Mouse (Mus musculus): ENCODE measurements around the gene Hes1. TPM values are rescaled to one million over a fixed set of nuclear protein-coding genes. Genes with fewer than 3 reads are reported as not detected.
"Not testable (repeated sequence)": the region's sequence is repeated elsewhere in the genome, so short reads cannot be mapped to it uniquely, and the experiment has no call there.

Gene Hes1
- polyA plus RNA-seq, 1 experiment from 2014 or later: 19.7 TPM

DNA sequence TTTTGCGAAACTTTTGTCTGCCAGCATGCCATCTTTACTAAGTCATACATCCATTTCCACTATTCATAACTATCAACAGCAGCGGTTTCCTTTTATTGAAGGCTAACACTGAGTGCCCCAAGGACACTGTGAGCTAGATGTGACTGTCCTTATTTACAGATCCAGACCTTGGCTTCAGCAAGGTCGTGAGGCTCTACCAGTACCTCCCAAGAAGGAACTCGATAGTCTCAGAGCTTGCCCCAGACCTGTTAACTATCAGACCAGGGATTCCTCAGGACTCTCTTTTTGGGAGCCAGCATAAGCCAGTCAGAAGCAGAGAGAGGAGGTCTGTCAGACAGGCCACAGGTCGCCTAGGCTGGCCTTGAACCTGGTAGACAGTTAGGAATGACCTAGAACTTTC is 24.5 kb downstream of the Hes1 start:
- ATAC-seq: no peak
- WGBS: 85% methylated on average over 5 of the region's 5 CpGs
- no peaks in the 10 kb centered on the region for H3K36me3 ChIP-seq

DNA sequence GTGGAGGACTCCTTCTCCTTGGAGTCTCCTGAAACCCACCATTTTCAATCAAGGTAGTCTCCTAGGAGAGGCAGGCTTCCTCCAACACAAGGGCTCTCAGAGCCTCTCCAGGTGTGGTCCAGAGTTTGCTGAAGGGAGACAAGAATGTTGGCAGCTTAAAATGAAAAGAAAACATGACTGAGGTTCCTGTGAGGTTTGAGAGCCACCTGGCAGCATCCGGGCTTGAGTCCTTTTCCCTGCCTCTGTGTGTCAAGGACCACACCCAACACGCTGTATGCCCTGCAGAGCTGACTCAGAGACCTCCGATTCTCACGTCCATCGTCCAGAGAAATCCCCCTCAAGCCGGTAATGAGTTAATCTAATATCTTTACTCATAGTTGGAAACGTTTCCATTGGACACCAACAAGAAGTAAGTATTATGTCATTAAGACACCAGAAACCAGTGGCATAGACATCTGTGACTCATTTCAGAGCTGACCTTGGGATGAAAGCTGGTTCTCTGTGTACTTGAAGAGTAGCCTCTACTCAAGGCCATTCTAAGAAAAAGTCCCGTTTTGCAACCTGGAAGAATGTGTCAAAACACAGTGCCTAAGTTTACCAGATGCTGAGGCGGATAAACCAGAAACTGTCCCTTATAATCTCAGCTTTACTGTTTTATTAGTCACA is 26.1 kb downstream of the Hes1 start:
- no peak overlapping the region for H3K27ac ChIP-seq

More for the DNA sequence above, 24.5 kb downstream of the Hes1 start:
- Histone ChIP-seq H3K4me2 (replicated peaks) (no peak overlapping the region), H3K9ac (replicated peaks) (no peak overlapping the region), H3K27me3 (peaks cover 12% of the 10 kb centered on the region), H3K9me3 (no peaks in the 10 kb centered on the region), H3K27ac (no peak overlapping the region), H3K4me1 (replicated peaks) (no peaks in the 10 kb centered on the region), H3K4me3 (replicated peaks) (no peak overlapping the region)

DNA sequence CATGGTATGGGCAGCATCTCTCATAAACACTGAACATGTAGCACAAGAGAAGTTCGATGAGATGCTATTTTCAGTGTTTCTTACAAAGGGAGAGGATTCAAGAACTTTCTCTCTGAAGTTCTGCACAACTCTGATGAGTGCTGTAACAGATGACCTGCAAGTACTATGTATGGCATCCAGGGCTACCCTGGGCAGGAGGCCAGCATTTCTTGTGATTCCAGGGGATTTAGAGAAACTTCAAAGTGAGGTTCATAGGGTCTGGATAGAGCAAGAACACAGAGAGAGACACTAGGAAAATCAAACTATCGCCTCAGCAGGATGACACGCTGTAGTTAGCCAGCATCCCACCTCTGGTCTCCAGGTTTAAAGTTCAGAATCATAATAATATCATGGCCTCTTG is 31.9 kb downstream of the Hes1 start:
- Histone ChIP-seq H3K4me1 (replicated peaks) (no peaks in the 10 kb centered on the region), H3K27me3 (peaks cover 32% of the 10 kb centered on the region), H3K9me3 (no peaks in the 10 kb centered on the region), H3K27ac (no peak overlapping the region), H3K4me2 (replicated peaks) (no peak overlapping the region), H3K4me3 (replicated peaks) (no peak overlapping the region), H3K9ac (replicated peaks) (no peak overlapping the region), H3K36me3 (no peaks in the 10 kb centered on the region)
- no peak for ATAC-seq
- whole genome bisulfite sequencing: 82% methylated on average over 3 of the region's 3 CpGs

More for the DNA sequence above, 26.1 kb downstream of the Hes1 start:
- WGBS: 92% methylated on average over 9 of the region's 9 CpGs
- H3K27me3 ChIP-seq: peaks cover 12% of the 10 kb centered on the region
- no peak overlapping the region for H3K4me2 ChIP-seq (replicated peaks)
- H3K9me3 ChIP-seq: no peaks in the 10 kb centered on the region
- H3K36me3 ChIP-seq: no peaks in the 10 kb centered on the region
- ATAC-seq: no peak
- H3K4me1 ChIP-seq (replicated peaks): no peaks in the 10 kb centered on the region
- H3K4me3 ChIP-seq (replicated peaks): no peak overlapping the region
- H3K9ac ChIP-seq (replicated peaks): no peak overlapping the region

DNA sequence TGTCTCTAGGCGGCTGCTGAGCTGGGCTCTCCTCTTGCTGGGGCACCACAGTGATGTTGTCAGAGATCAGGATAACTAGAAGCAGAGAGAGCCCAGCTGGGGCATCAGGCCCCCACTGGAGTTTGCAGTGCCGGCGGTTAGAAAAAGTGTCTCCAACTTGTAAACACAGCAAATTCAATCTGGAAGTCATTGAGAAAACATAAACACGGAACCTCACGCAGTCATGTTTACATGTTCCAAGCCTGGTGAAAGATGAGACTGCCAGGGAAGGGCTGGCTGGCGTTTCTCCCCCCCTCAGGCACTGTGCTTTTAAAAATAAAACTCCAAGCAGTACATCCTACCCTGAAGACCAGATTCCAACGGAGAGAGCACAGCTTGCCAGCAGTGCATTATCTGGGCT is 32.3 kb downstream of the Hes1 start:
- WGBS: 55% methylated on average over 7 of the region's 7 CpGs
- H3K36me3 ChIP-seq: no peaks in the 10 kb centered on the region
- peaks cover 34% of the 10 kb centered on the region for H3K27me3 ChIP-seq
- H3K4me3 ChIP-seq (replicated peaks): no peak overlapping the region
- H3K9ac ChIP-seq (replicated peaks): no peak overlapping the region
- ATAC-seq: no peak
- no peak overlapping the region for H3K4me2 ChIP-seq (replicated peaks)
- H3K9me3 ChIP-seq: no peaks in the 10 kb centered on the region
- no peaks in the 10 kb centered on the region for H3K4me1 ChIP-seq (replicated peaks)
- H3K27ac ChIP-seq: no peak overlapping the region

DNA sequence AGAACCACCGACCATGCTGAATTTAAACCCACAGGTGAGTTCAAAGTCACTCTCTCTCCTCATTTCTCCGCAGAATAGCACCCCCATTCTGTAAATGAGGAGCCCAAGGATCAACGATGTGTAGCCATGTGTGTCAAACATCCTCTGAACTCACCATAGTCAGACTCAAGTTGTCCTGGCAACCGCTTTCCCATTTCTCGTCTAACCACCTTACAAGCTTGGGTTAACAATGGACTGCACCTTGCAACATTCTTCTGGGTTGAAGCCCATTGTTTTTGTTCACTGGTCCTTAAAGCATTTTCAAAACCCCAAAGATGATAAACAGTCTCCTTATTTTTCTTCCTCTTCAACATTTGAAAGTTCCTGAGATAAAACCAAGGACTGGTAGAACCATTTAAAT is 34.9 kb downstream of the Hes1 start:
- Histone ChIP-seq H3K4me2 (replicated peaks) (no peak overlapping the region), H3K27ac (no peak overlapping the region), H3K9me3 (no peaks in the 10 kb centered on the region), H3K4me3 (replicated peaks) (no peak overlapping the region), H3K9ac (replicated peaks) (no peak overlapping the region), H3K27me3 (peaks cover 27% of the 10 kb centered on the region), H3K36me3 (no peaks in the 10 kb centered on the region), H3K4me1 (replicated peaks) (peaks cover 17% of the 10 kb centered on the region)
- no peak for ATAC-seq
- 50% methylated on average over 5 of the region's 5 CpGs for WGBS

DNA sequence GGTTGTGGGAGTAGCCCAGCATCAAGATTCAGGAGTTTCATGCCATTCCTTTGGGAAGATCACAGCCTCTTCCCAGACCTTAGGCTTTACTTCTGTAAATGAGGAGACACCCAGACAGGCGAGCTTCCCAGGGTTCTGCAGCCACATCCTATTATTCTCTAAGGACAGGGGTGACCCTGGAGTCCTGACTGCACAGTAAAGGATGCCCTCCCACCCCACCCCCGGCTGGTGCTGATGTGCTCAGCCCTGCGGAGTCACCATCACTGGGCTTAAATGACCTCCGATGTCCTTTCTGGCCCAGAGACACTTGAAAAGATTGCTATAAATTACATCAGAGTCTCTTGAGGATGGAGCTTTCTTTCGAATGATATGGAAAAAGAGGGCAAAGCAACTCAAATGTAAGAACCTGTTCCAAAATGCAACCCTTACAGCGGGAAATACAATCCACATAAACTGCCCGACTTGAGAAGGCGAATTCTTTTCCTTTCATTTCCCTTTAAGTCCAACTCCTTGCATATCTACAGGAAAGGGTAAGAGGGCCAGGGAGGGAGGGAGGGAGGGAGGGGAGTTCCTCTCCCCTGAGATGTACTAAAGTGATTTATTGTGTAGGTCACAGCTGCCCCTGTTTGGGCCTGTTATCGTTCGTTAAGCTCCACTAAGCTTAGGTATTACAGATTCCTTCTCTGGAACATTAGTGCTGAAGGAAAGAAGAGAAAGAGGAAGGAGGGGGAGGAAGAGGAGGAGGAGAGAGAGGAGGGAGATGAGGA is 38.1 kb downstream of the Hes1 start:
- Histone ChIP-seq H3K4me1 (replicated peaks) (peaks cover 17% of the 10 kb centered on the region), H3K27me3 (peaks cover 28% of the 10 kb centered on the region), H3K36me3 (no peaks in the 10 kb centered on the region), H3K4me3 (replicated peaks) (no peak overlapping the region), H3K27ac (no peak overlapping the region), H3K9me3 (no peaks in the 10 kb centered on the region), H3K4me2 (replicated peaks) (no peak overlapping the region), H3K9ac (replicated peaks) (no peak overlapping the region)
- peak; percentile 54; the same call in 1 of the 2 replicates for ATAC-seq
- WGBS: 26% methylated on average over 10 of the region's 10 CpGs

DNA sequence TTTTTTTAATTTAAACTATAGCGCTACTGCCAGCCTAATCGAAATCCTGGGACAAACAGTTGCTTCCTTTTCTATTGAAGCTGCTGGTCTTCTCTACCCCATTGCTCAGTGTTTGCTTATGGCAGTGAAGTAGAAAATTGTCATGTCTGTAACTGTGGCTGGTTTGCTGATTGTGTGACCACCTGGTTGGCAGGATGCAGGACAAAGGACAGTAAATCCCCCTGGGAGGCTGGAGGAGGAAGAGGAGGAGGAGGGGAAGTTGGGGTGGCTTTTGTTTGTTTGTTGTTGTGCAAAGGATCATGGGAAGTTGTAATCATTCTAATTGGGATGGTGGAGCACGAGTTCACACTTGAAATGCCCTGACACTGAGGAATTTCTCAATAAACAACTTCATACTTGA is 38.8 kb downstream of the Hes1 start:
- WGBS: 18% methylated on average over 3 of the region's 3 CpGs
- Histone ChIP-seq H3K4me1 (replicated peaks) (peaks cover 17% of the 10 kb centered on the region), H3K9me3 (no peaks in the 10 kb centered on the region), H3K36me3 (no peaks in the 10 kb centered on the region), H3K4me3 (replicated peaks) (no peak overlapping the region), H3K27ac (no peak overlapping the region), H3K27me3 (peaks cover 28% of the 10 kb centered on the region), H3K9ac (replicated peaks) (no peak overlapping the region), H3K4me2 (replicated peaks) (no peak overlapping the region)
- no peak for ATAC-seq

DNA sequence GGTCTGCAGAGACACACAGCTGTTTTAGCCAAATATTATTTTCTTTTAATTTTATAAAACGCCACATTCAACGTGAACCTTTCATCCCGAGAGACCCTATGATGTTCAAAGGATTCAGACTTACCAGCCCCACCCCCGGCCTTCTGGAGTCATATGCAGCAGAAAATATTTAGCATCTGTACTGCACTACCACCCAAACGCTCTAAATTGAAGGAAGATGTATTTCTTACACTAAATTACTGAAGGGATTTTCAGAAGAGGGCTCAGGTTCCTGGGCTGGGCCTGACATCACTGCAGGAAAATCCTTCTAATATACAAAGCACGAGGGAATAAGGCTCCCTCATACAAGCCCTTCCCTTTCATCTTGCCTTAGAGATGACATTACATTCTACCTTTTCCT is 39.3 kb downstream of the Hes1 start:
- H3K4me3 ChIP-seq (replicated peaks): no peak overlapping the region
- ATAC-seq: no peak
- no peak overlapping the region for H3K4me2 ChIP-seq (replicated peaks)
- peaks cover 17% of the 10 kb centered on the region for H3K4me1 ChIP-seq (replicated peaks)
- WGBS: 54% methylated on average over 6 of the region's 6 CpGs
- no peak overlapping the region for H3K9ac ChIP-seq (replicated peaks)
- peaks cover 28% of the 10 kb centered on the region for H3K27me3 ChIP-seq
- no peak overlapping the region for H3K27ac ChIP-seq
- H3K36me3 ChIP-seq: no peaks in the 10 kb centered on the region
- H3K9me3 ChIP-seq: no peaks in the 10 kb centered on the region

DNA sequence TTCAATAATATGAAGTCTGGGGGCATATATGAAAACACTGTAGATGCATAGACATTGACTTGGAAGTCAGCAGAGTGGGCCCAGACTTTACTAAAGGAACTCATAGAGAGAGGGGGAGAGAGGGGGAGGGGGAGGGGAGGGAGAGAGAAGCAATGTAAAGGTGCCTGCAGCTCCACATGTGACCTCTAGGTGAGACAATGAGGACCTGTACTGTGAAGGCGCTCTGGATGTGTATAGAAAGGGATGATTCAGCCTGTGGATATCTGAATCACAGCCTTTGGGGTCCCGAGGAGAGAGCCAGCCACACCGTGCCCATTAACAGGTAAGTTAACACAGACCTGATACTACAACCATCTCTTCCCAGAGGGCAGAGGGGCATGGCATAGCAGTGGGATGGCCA is 40.2 kb downstream of the Hes1 start:
- no peaks in the 10 kb centered on the region for H3K9me3 ChIP-seq
- no peak overlapping the region for H3K27ac ChIP-seq
- H3K36me3 ChIP-seq: no peaks in the 10 kb centered on the region
- no peak for ATAC-seq
- H3K4me1 ChIP-seq (replicated peaks): peaks cover 17% of the 10 kb centered on the region
- H3K27me3 ChIP-seq: peaks cover 28% of the 10 kb centered on the region
- WGBS: 89% methylated on average over 3 of the region's 3 CpGs
- H3K4me3 ChIP-seq (replicated peaks): no peak overlapping the region
- H3K4me2 ChIP-seq (replicated peaks): no peak overlapping the region
- no peak overlapping the region for H3K9ac ChIP-seq (replicated peaks)

DNA sequence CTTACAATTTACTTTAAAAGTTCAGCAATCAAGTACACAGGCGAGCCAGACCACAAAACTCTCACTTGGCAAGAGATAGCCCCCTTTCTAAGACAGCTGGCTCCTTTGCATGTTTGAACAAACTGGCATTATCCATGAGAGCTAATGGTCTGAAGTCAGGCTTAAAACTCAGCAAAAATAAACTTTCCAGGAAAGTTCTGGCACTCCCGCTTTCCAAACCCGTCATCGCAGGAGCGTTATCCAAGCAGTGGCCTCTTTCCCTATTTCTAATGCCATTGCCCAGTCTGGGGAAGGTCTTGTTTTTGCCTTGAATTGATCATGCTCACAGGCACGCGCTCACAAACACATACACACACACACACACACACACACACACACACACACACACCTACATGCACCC is 41.3 kb downstream of the Hes1 start:
- peaks cover 17% of the 10 kb centered on the region for H3K4me1 ChIP-seq (replicated peaks)
- H3K9ac ChIP-seq (replicated peaks): no peak overlapping the region
- ATAC-seq: no peak
- no peak overlapping the region for H3K27ac ChIP-seq
- peaks cover 22% of the 10 kb centered on the region for H3K27me3 ChIP-seq
- H3K4me2 ChIP-seq (replicated peaks): no peak overlapping the region
- 94% methylated on average over 7 of the region's 7 CpGs for WGBS
- no peak overlapping the region for H3K4me3 ChIP-seq (replicated peaks)
- H3K9me3 ChIP-seq: peaks cover 11% of the 10 kb centered on the region; the same call in 1 of the 2 replicates
- H3K36me3 ChIP-seq: no peaks in the 10 kb centered on the region

DNA sequence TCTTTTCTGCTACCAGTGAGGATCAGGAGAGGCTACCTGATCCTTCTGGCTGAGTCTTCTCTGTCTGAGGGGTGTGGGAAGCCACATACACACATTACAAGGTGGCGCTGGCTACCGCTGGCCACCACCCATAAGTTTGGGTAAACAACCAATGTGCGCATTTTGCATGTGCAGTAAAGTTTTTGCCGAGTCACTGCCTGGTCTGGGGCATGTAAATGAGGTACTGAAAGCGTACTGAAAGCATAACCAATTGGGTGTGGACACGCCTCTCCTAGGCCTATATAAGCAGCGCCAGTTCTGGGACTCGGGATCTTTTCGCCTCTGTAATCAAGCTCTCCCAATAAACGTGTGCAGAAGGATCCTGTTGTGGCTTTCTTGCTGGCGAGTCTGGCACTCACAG is 44.0 kb downstream of the Hes1 start:
- H3K9me3 ChIP-seq: peaks cover 12% of the 10 kb centered on the region; the same call in 1 of the 2 replicates

DNA sequence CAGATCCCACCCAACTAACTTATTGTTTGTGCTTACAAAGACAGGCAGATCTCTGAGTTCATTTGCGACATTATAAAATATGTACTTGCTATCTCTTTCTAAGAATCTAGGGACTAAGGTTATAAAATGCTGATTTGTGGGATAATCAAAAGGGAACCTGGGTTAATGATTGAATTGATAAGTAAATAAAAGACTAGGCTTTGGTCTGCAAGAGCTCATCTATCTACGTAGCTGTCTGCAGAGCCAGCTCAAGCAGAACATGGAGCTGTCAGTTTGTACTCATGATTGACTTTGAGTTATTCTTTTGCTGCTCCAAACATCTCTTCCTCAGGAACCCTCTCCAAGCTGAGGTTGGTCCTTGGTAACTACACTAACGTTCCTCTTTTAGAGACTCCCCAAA is 46.3 kb downstream of the Hes1 start:
- Histone ChIP-seq H3K9ac (replicated peaks) (no peak overlapping the region), H3K4me2 (replicated peaks) (no peak overlapping the region), H3K4me1 (replicated peaks) (no peaks in the 10 kb centered on the region), H3K9me3 (peaks cover 12% of the 10 kb centered on the region; the same call in 1 of the 2 replicates), H3K4me3 (replicated peaks) (no peak overlapping the region), H3K27ac (no peak overlapping the region), H3K27me3 (peaks cover 47% of the 10 kb centered on the region), H3K36me3 (no peaks in the 10 kb centered on the region)
- WGBS: 98% methylated on average over 3 of the region's 3 CpGs
- ATAC-seq: no peak

More for the DNA sequence above, 44.0 kb downstream of the Hes1 start:
- not testable (repeated sequence) for H3K4me2 ChIP-seq (replicated peaks); ATAC-seq; H3K4me3 ChIP-seq (replicated peaks); H3K27ac ChIP-seq; H3K36me3 ChIP-seq; H3K4me1 ChIP-seq (replicated peaks); H3K9ac ChIP-seq (replicated peaks)
- H3K27me3 ChIP-seq: peaks cover 24% of the 10 kb centered on the region
- 86% methylated on average over 11 of the region's 11 CpGs for WGBS
